Mouse (Mus musculus) hindbrain, embryonic 14.5 days (tissue): ENCODE measurements around the gene Fgfr1op2. TPM values are rescaled to one million over a fixed set of nuclear protein-coding genes. Genes with fewer than 3 reads are reported as not detected.
A peak's percentile ranks its signal among the peaks of the same experiment; 100 is the strongest.

Experiments used
- ATAC-seq: fragments of 200-750 bp; cut with Nextera tagmentation; 2 replicates; pipeline ENCODE4 v1.8.0; 2017; ENCODE audit warnings: moderate number of reproducible peaks, mild to moderate bottlenecking, moderate TSS enrichment, moderate library complexity; ENCODE audit not compliant: low FRiP score
- DNase-seq: peaks from one replicate; pipeline ENCODE4 v3.0.0-alpha.2; 2015; ENCODE audit warnings: low spot score
- H3K27ac ChIP-seq: fragments of 300-500 bp; sonication (generic); 2 replicates; pipeline ENCODE4 v1.5.1; 2014; ENCODE audit warnings: mild to moderate bottlenecking, moderate library complexity
- H3K27me3 ChIP-seq: fragments of 300-500 bp; sonication (generic); 2 replicates; pipeline ENCODE4 v1.6.1; 2014; ENCODE audit warnings: mild to moderate bottlenecking, low read length, mixed read lengths; ENCODE audit not compliant: control insufficient read depth, insufficient read depth
- H3K36me3 ChIP-seq: fragments of 300-500 bp; sonication (generic); replicated peaks from 2 replicates; pipeline ENCODE4 v1.6.1; 2014; ENCODE audit not compliant: control insufficient read depth, insufficient read depth
- H3K4me1 ChIP-seq: fragments of 300-500 bp; sonication (generic); replicated peaks from 2 replicates; pipeline ENCODE4 v1.6.1; 2014; ENCODE audit warnings: antibody characterized with exemption, low read length, mixed read lengths; ENCODE audit not compliant: control insufficient read depth, insufficient read depth
- H3K4me2 ChIP-seq: fragments of 300-500 bp; sonication (generic); replicated peaks from 2 replicates; pipeline ENCODE4 v1.6.1; 2014; ENCODE audit warnings: mild to moderate bottlenecking, moderate library complexity
- H3K4me3 ChIP-seq: fragments of 300-500 bp; sonication (generic); replicated peaks from 2 replicates; pipeline ENCODE4 v1.5.1; 2014; ENCODE audit warnings: mild to moderate bottlenecking, low read length
- H3K9ac ChIP-seq: fragments of 300-500 bp; sonication (generic); 2 replicates; pipeline ENCODE4 v1.6.1; 2014
- H3K9me3 ChIP-seq: fragments of 300-500 bp; sonication (generic); 2 replicates; pipeline ENCODE4 v1.6.1; 2016; ENCODE audit warnings: low read length; ENCODE audit not compliant: control insufficient read depth
- WGBS: fragments of 180-500 bp; shearing (Covaris S2); extraction: QIAGEN DNeasy Blood & Tissue Kit; methylation state at CpG from one replicate; pipeline ENCODE4 v1.1.7; 2014; 5-methylcytosine and 5-hydroxymethylcytosine counted together
- polyA plus RNA-seq: library from polyadenylated mRNA; unstranded; fragments of >200 nt; fragmentation: Nextera tagmentation; extraction: Ambion mirVana; gene quantifications from 2 replicates; pipeline ENCODE4 v1.2.1, GENCODE M21; 2014

Gene Fgfr1op2
- 43.4 and 46.0 TPM in 2 replicates for polyA plus RNA-seq

DNA sequence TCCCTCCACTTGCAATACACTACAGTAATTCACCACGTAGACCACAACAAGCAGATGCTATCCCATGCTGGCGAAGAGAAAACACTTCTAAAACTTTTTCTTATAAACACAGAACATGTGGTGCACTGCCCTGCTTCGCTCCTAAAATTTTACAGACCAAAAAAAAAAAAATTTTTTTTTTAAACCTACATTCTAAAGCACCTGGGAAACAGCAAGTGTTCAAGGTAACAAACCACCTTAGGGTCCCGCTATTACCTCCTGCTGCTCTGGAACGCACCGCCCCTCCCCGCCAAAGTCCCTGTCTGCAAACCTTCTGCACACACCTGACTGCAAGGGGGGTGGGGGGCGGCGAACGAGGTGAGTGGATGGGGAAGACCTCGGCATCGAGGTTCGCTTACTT is at the start of gene Fgfr1op2:
Fgfr1op2 (plus strand) TSS at position 301 of the 400 bp plus-strand sequence.
- Histone ChIP-seq H3K9me3 (no peaks in the 10 kb centered on the region), H3K4me1 (peaks cover 30% of the 10 kb centered on the region), H3K4me3 (peak within 1 kb of the TSS; percentile 84), H3K27ac (peak within 1 kb of the TSS; percentile 98), H3K36me3 (peaks cover 3% of the 10 kb centered on the region; the same call in 1 of the 2 replicates), H3K27me3 (no peaks in the 10 kb centered on the region), H3K9ac (peak within 1 kb of the TSS; percentile 88), H3K4me2 (peak within 1 kb of the TSS; percentile 81)
- 1% methylated on average over 13 of the region's 13 CpGs for WGBS
- ATAC-seq: no peak
- DNase-seq: no peak

DNA sequence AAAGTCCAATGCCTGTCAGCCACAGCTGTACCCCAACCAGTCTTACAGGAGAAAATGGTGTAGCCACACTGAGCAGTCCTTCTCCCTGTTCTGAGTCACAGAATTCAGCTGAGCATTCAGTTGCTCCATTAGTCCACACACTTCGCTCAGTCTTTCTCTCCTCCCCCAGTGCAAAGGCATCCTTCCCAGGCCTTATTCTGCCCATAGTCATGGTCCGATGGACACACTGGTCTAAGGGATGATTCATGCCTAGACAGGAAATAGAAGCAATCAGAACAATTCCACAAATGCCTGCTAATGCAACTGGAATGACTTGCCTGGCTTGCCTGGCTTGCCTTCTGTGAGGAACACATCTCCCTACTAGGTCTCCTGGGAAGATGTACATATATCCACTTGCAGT is 49.5 kb upstream of the Fgfr1op2 start:
- 88% methylated on average over 2 of the region's 2 CpGs for WGBS
- Histone ChIP-seq H3K27me3 (no peaks in the 10 kb centered on the region), H3K4me3 (no peak overlapping the region), H3K36me3 (no peaks in the 10 kb centered on the region), H3K4me2 (no peak overlapping the region), H3K4me1 (no peaks in the 10 kb centered on the region), H3K9me3 (no peaks in the 10 kb centered on the region), H3K9ac (no peak overlapping the region), H3K27ac (no peak overlapping the region)
- DNase-seq (no peak), ATAC-seq (no peak)

- DNase-seq (no peak), ATAC-seq (no peak)
- H3K9ac ChIP-seq: no peak overlapping the region
- no peaks in the 10 kb centered on the region for H3K27me3 ChIP-seq
- H3K27ac ChIP-seq: no peak overlapping the region
- no peaks in the 10 kb centered on the region for H3K4me1 ChIP-seq
- no peak overlapping the region for H3K4me3 ChIP-seq
- H3K36me3 ChIP-seq: no peaks in the 10 kb centered on the region
- WGBS: 79% methylated on average over 7 of the region's 7 CpGs
- no peak overlapping the region for H3K4me2 ChIP-seq
- H3K9me3 ChIP-seq: no peaks in the 10 kb centered on the region
Observed at GRCm38 (mm10) chr6:146530363-146530762, 46.6 kb upstream of the Fgfr1op2 start.

DNA sequence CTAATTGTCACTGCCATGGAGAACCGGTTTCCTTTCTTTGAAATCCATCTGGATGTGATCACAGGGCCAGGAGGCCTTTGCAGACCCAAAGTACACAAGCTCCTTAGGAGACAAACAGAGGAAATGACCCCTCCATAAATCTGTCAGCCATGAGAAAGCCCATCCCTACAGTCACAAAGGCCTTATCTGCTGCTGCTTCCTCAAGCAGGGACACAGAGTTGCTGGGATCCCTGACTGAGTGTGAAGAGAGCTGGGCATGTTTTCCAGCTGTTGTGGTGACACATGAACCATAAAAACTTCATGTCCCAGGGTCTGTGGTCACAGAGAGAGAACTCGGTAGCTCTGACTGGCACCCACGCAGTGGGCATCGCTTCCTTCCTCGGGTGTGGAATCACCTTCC is 46.2 kb upstream of the Fgfr1op2 start:
- 70% methylated on average over 5 of the region's 5 CpGs for WGBS
- Histone ChIP-seq H3K9ac (no peak overlapping the region), H3K4me2 (no peak overlapping the region), H3K4me1 (no peaks in the 10 kb centered on the region), H3K27me3 (no peaks in the 10 kb centered on the region), H3K4me3 (no peak overlapping the region), H3K27ac (no peak overlapping the region), H3K36me3 (no peaks in the 10 kb centered on the region), H3K9me3 (no peaks in the 10 kb centered on the region)
- ATAC-seq (no peak), DNase-seq (no peak)

DNA sequence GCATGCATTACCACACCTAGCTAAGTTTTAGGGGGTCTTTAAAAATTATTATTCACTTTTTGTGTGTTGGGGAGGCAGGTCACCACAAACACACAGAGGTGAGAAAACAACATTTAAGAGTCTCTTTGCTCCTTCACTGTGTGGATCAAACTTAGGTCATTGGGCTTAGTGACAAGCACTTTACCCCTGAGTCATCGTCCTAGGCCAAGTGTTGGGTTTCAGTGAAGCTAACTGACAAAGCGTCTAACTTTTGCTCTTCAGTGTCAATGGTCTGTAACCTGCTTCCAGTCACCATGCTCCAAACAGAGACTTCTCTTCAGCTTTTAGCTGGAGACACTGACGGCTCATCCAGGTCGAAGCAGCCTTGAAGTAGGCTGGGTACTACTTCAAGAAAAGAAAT is 43.9 kb upstream of the Fgfr1op2 start:
- H3K4me1 ChIP-seq: no peaks in the 10 kb centered on the region
- H3K27me3 ChIP-seq: no peaks in the 10 kb centered on the region
- no peak for DNase-seq
- H3K27ac ChIP-seq: no peak overlapping the region
- H3K9ac ChIP-seq: no peak overlapping the region
- 95% methylated on average over 4 of the region's 4 CpGs for WGBS
- H3K4me2 ChIP-seq: no peak overlapping the region
- no peaks in the 10 kb centered on the region for H3K36me3 ChIP-seq
- no peaks in the 10 kb centered on the region for H3K9me3 ChIP-seq
- H3K4me3 ChIP-seq: no peak overlapping the region
- ATAC-seq: no peak

DNA sequence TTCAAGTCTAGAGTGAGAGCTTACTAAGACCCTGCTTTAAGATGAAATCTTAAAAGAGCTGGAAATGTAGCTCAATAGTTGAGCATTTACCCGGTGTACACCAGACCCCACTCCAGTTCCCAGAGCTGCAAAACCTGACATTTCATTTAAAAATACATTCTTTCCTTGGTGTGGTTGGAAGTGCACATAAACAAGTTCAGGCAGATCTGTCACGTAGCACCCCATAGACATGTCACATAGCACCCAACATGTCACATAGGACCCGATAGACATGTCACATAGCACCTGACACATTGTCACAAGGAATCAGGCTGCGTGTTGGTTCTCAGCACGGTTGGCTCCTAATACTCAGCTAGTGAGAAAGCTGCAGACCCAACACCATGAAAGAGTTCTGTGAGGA is 41.5 kb upstream of the Fgfr1op2 start:
- no peak overlapping the region for H3K9ac ChIP-seq
- H3K9me3 ChIP-seq: no peaks in the 10 kb centered on the region
- H3K4me3 ChIP-seq: no peak overlapping the region
- WGBS: 97% methylated on average over 5 of the region's 5 CpGs
- H3K27me3 ChIP-seq: no peaks in the 10 kb centered on the region
- no peak overlapping the region for H3K27ac ChIP-seq
- no peak for DNase-seq
- ATAC-seq: no peak
- no peaks in the 10 kb centered on the region for H3K36me3 ChIP-seq
- no peaks in the 10 kb centered on the region for H3K4me1 ChIP-seq
- no peak overlapping the region for H3K4me2 ChIP-seq

- H3K4me3 ChIP-seq: no peak overlapping the region
- no peak overlapping the region for H3K4me2 ChIP-seq
- WGBS: 95% methylated on average over 4 of the region's 4 CpGs
- no peak overlapping the region for H3K27ac ChIP-seq
- no peaks in the 10 kb centered on the region for H3K27me3 ChIP-seq
- H3K9me3 ChIP-seq: no peaks in the 10 kb centered on the region
- no peak overlapping the region for H3K9ac ChIP-seq
- H3K4me1 ChIP-seq: no peaks in the 10 kb centered on the region
- no peak for ATAC-seq
- no peak for DNase-seq
- no peaks in the 10 kb centered on the region for H3K36me3 ChIP-seq
Observed at GRCm38 (mm10) chr6:146537111-146537510, 39.9 kb upstream of the Fgfr1op2 start.

- ATAC-seq (no peak), DNase-seq (no peak)
- H3K4me2 ChIP-seq: no peak overlapping the region
- 75% methylated on average over 2 of the region's 2 CpGs for WGBS
- H3K27ac ChIP-seq: no peak overlapping the region
- H3K4me3 ChIP-seq: no peak overlapping the region
- H3K27me3 ChIP-seq: no peaks in the 10 kb centered on the region
- H3K9ac ChIP-seq: no peak overlapping the region
- H3K9me3 ChIP-seq: no peaks in the 10 kb centered on the region
- no peaks in the 10 kb centered on the region for H3K36me3 ChIP-seq
- H3K4me1 ChIP-seq: no peaks in the 10 kb centered on the region
Observed at GRCm38 (mm10) chr6:146538071-146538470, 38.9 kb upstream of the Fgfr1op2 start.

- no peaks in the 10 kb centered on the region for H3K4me1 ChIP-seq
- H3K4me3 ChIP-seq: no peak overlapping the region
- no peaks in the 10 kb centered on the region for H3K9me3 ChIP-seq
- H3K27ac ChIP-seq: no peak overlapping the region
- H3K36me3 ChIP-seq: no peaks in the 10 kb centered on the region
- no peak overlapping the region for H3K4me2 ChIP-seq
- DNase-seq: no peak
- ATAC-seq: no peak
- H3K27me3 ChIP-seq: no peaks in the 10 kb centered on the region
- H3K9ac ChIP-seq: no peak overlapping the region
- WGBS: 47% methylated on average over 4 of the region's 4 CpGs
Observed at GRCm38 (mm10) chr6:146538661-146539060, 38.3 kb upstream of the Fgfr1op2 start.

GRCm38 (mm10) chr6:146540386-146540785 is 36.6 kb upstream of the Fgfr1op2 start:
- ATAC-seq (no peak), DNase-seq (no peak)
- Histone ChIP-seq H3K4me3 (no peak overlapping the region), H3K36me3 (no peaks in the 10 kb centered on the region), H3K4me1 (no peaks in the 10 kb centered on the region), H3K27ac (no peak overlapping the region), H3K4me2 (no peak overlapping the region), H3K9me3 (no peaks in the 10 kb centered on the region), H3K9ac (no peak overlapping the region), H3K27me3 (no peaks in the 10 kb centered on the region)
- 91% methylated on average over 3 of the region's 3 CpGs for WGBS
